Mouse (Mus musculus) kidney, embryonic 16.5 days (tissue): Measurements from ENCODE around the gene Bmp2k. TPM values are rescaled to one million over a fixed set of nuclear protein-coding genes. Genes with fewer than 3 reads are reported as not detected.

Experiments
- polyA plus RNA-seq: library from polyadenylated mRNA; unstranded; fragments of >200 nt; fragmentation: Nextera tagmentation; extraction: Ambion mirVana; gene quantifications from 2 replicates; pipeline ENCODE4 v1.2.1, GENCODE M21; 2015

The Bmp2k gene
- polyA plus RNA-seq, 1 experiment from 2014 or later = 7.7 TPM

Other genes starting within 250 kb of the Bmp2k start
- gene Anxa3, start 204.3 kb upstream of the Bmp2k start, polyA plus RNA-seq = 88.4 and 89.2 TPM in 2 replicates
- 3.8 and 5.7 TPM in 2 replicates for gene Paqr3, start 113.9 kb downstream of the Bmp2k start, polyA plus RNA-seq